Mouse (Mus musculus): ENCODE data around the gene Procr. TPM values are rescaled to one million over a fixed set of nuclear protein-coding genes. Genes with fewer than 3 reads are reported as not detected.

Procr gene
- total RNA-seq, 2 experiments from 2014 or later: 2.5 to 3.4 TPM

- intact Hi-C loops (cut with DNase I): no loop called here
- DNase-seq: no peak
Observed at GRCm38 (mm10) chr2:155798613-155799012, 47.7 kb downstream of the Procr start.

DNA sequence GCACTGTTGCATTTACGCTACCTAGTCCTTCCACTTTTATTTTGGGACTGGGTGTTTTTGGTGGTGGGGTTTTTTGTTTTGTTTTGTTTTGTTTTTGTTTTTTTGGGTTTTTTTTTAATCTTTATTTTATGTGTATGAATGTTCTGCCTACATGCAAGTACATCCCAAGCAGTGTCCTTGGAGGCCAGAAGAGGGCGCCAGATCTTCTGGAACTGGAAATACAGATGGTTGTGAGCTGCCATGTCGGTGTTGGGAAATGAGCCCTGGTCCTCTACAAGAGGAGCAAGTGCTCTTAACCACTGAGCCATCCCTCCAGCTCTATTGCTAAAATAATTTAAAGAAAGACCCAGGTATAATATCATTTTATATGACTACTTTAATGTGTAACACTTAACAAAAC, 51.8 kb downstream of the Procr start:
- no peak for DNase-seq
- intact Hi-C loops (cut with DNase I): no loop called here

DNA sequence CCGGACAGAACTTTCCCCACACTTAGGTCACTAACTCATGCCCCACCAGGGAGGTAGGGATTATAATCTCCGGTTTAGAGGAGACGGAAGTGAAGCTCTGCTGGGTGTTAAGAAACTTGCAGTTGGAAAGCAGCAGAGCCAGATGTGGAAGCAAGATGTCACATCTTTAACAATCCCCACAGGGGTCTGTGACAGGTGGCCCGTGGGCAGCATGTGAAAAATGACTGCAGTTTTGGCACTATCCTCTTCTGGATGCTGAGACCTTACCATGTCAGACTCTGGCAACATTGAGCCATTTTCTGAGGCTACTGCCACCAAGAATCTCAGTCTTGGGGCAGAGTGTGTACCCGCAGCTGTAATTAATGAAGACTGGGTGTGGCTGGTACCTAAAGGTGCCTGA, 53.1 kb downstream of the Procr start:
- intact Hi-C loops (cut with DNase I): no loop called here
- no peak for DNase-seq

Other genes with a start within 250 kb of the Procr start
- gene Acss2, start 233.2 kb upstream of the Procr start, total RNA-seq (2021): 10 to 100 TPM; 26.3 to 27.6 TPM
- 10 to 100 TPM; 71.6 to 78.0 TPM for gene Ggt7, start 232.9 kb upstream of the Procr start, total RNA-seq (2021)
- 10 to 100 TPM in 1 of 2 experiments, 1 to 10 TPM in 1; 9.4 to 11.9 TPM for gene Gss, start 158.3 kb upstream of the Procr start, total RNA-seq (2021)
- gene Myh7b, start 139.9 kb upstream of the Procr start, total RNA-seq (2021): 1 to 10 TPM; 1.2 to 3.6 TPM
- 100 to 1,000 TPM; 143 to 144 TPM for gene Trpc4ap, start 58.7 kb upstream of the Procr start, total RNA-seq (2021)
- gene Edem2, start 21.6 kb upstream of the Procr start, total RNA-seq (2021): 10 to 100 TPM; 27.9 to 28.7 TPM
- not detected for gene Gm17581, start 15.3 kb upstream of the Procr start, total RNA-seq (2021)
- gene Mmp24, start 24.2 kb downstream of the Procr start, total RNA-seq (2021): 100 to 1,000 TPM; 110 to 114 TPM
- gene BC029722, start 68.3 kb downstream of the Procr start, total RNA-seq (2021): 10 to 100 TPM; 23.3 to 24.2 TPM
- 10 to 100 TPM; 94.6 to 98.0 TPM for gene Eif6, start 75.8 kb downstream of the Procr start, total RNA-seq (2021)
- gene Fam83c, start 83.7 kb downstream of the Procr start, total RNA-seq (2021): not detected
- gene Uqcc1, start 179.2 kb downstream of the Procr start, total RNA-seq (2021): 10 to 100 TPM; 42.3 to 43.7 TPM
- gene Gm15557, start 189.6 kb downstream of the Procr start, total RNA-seq (2021): not detected
- gene Gdf5, start 194.2 kb downstream of the Procr start, total RNA-seq (2021): 1 to 10 TPM in 1 of 2 experiments, under 1 TPM in 1; 0.99 to 1.8 TPM
- gene Cep250, start 205.3 kb downstream of the Procr start, total RNA-seq (2021): 10 to 100 TPM; 22.2 to 23.9 TPM

All from left cerebral cortex, postnatal 4 days (tissue).